Mouse (Mus musculus) layer of hippocampus, adult 11-12 months (tissue): Measurements from ENCODE around the gene Rims4.
A peak's percentile ranks its signal among the peaks of the same experiment; 100 is the strongest.

Source experiments
- DNase-seq: peaks from one replicate; pipeline ENCODE4 v3.0.0; 2022; ENCODE audit warnings: low spot score

Rims4 gene

GRCm38 (mm10) chr2:163866061-163866460, 52.4 kb downstream of the Rims4 start:
- no peak for DNase-seq

- no peak for DNase-seq
Measured at GRCm38 (mm10) chr2:163865311-163865710, 53.2 kb downstream of the Rims4 start.

DNA sequence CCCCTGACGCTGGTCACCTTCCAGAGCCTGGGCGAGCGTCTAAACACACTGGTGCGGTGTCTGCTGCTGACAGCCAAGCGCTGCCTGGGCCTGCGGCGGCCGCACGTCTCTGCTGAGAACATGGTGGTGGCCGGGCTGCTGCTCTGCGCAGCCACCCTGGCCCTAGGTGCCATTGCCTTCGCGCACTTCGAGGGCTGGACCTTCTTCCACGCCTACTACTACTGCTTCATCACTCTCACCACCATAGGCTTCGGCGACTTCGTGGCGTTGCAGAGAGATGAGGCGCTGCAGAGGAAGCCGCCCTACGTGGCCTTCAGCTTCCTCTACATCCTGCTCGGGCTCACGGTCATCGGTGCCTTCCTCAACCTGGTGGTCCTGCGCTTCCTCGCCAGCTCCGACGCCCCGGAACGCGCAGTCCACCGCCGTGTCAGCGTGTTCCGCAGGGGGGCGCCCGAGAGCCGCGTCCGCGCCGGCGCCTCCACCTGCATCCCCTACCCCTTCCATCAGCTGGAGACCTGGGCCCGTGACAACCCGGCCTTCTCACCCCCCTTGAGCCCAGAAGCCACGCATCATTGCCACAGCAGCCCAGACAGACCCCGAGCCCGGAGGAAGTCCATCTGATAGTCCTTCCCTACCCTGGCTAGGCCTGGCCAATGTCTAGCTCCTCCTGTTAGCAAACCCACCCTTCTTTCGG, 60.1 kb downstream of the Rims4 start:
- peak; percentile 36 for DNase-seq

- no peak for DNase-seq
Measured at GRCm38 (mm10) chr2:163857233-163857632, 61.2 kb downstream of the Rims4 start.

DNA sequence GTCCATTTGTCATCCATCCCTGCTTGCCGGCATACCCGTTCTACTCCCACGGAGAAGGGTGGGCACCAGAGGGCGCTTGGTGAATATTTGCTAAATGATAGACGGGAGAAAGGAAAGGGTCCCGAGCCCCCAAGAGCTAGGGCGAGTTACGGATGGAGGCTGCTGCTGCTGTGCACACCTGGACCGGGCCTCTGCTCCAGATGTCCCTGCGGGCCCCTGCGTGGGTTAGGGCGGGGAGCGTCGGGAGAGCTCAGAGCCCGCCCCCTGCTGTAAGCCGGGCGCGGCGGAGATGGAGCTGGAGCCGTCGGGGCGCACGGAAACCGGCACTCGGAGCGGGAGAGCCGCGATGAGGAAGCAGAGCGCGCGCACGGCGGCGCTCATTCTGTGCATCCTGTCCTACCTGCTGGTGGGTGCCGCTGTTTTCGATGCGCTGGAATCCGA, 65.0 kb downstream of the Rims4 start, which contains the start of gene Kcnk15:
Gene Kcnk15 (plus strand): TSS at position 191 of the 441 bp plus-strand sequence.
- DNase-seq: no peak

DNA sequence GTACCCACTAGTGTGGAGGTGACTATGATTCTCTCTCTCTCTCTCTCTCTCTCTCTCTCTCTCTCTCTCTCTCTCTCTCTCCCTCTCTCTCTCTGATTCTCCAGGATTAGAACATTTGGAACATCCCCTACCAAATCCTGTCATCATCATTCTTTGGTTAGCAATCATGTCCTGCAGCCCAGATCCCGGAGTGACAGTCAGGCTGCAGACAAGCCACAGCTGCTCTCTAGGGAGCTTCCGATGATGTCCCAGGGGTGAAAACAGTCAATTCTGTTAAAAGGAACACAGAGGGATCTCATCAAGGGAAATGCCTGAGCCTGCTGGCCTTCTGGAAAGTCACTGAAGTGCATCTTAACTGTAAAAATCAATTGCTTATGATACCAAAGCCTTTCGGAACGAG, 76.4 kb downstream of the Rims4 start:
- DNase-seq: no peak

DNA sequence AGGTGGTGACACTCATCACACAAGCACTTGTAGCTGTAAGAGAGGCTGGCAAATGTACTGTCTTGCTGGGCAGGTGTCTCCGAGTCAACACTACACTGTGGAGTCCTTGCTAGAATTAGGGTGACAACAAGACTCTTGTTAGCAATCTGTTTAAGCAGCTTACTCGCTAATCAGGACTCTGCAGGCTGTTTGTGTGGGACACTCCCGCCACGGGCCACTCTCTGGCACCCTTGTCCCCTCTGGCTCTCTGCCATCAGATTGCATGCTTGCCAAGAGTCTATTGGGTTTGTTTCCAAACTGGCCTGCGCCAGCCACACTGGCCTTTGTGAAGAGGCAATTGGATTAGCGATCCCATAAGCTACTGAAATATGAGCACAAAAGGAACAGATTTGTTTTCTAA, 79.0 kb downstream of the Rims4 start:
- DNase-seq: peak; percentile 46

- peak; percentile 81 for DNase-seq
Measured at GRCm38 (mm10) chr2:163838043-163838442, 80.4 kb downstream of the Rims4 start.

DNA sequence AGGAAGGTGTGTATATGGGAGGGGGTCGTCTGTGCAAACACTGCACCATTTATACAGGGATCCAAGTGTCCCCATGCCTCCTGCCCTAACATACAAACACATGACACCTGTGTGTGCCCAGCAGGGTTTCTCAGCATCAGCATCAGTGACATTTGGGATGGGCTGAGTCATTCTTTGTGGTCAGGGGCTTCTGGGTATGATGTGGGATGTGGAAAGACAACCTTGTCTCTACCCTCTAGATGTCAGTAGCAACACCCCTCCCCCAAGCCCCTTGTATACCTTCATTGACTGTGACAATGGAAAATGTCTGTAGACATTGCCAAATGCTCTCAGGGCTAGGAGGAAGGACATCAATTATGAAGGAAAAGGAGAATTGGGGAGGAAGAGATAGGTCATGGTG, 87.3 kb downstream of the Rims4 start:
- DNase-seq: no peak

DNA sequence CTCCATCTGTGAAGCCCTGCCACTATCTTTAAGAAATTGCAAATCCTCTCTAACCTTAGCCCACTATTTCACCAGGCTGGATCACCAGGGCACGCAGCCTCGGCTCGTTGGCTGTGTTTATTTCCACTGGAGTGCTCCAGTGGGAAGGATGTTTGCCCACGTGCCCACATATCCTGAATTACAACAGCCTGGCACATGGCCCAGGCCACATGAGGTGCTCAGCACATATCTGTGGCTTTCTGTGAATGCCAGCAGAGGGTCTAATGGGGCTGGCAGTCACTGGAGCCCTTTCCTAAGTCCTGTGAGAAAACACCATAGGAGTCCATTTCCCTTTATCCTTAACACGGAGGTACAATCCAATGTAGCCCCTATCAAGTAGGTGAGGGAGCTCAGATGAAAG, 92.0 kb downstream of the Rims4 start:
- no peak for DNase-seq

- DNase-seq: no peak
Measured at GRCm38 (mm10) chr2:163825861-163826260, 92.6 kb downstream of the Rims4 start.

GRCm38 (mm10) chr2:163823771-163824170, 94.7 kb downstream of the Rims4 start:
- DNase-seq: no peak

DNA sequence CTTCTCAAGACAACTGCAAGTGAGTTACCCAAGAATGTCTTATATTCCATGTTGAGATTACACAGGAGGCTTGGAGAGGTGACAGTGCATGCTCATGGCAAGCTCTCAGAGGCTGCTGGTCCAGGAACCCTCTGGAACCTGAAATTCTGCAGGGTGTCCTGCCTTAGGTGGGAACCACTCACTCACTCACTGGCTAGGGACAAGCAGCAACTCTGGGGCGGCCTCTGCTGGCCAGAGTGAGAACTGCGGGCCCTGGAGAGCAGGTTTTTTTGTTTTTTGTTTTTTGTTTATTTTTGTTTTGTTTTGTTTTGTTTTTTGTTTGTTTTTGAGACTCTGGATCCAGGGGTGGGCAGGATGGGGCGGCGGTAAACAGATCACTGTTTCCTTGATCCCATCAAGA, 95.2 kb downstream of the Rims4 start:
- peak; percentile 44 for DNase-seq

- DNase-seq: no peak
Measured at GRCm38 (mm10) chr2:163820607-163821006, 97.9 kb downstream of the Rims4 start, which contains the start of gene Ccn5. Gene Ccn5, plus strand, starts transcription at chr2:163820861.

GRCm38 (mm10) chr2:163814739-163815465, 103.6 kb downstream of the Rims4 start:
- no peak for DNase-seq

DNA sequence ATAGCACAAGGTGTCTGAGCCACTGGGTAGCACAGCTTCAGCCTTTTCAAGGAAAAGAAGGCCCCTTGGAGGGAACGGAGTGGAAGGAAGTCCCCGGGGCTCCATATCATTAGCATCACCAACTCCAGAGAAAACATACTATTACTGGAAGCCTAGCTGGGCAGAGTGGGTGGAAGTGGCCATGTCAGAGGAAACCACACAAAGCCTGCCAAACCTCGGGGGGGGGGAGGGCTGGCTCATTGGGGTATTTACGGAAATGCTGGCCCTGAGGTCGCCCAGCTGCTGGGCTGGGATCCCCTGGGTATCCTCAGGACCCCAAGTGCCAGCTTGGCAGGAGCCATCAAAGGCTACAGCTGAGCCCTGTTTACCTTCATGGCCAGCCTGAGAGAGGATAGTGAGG, 105.4 kb downstream of the Rims4 start:
- no peak for DNase-seq
